Mouse (Mus musculus): Measurements from ENCODE around the gene Ccpg1os. TPM values are rescaled to one million over a fixed set of nuclear protein-coding genes. Genes with fewer than 3 reads are reported as not detected.

Ccpg1os gene
- total RNA-seq, 2 experiments from 2014 or later = 5.1 to 5.2 TPM

Small RNA genes within 50 kb of the gene (microRNA-seq; reads per million reads assigned to microRNA genes)
- 0 reads per million in 2 experiments for gene Gm27353

Other genes starting within 250 kb of the Ccpg1os start
- gene Prtg, start 178.5 kb downstream of the Ccpg1os start, total RNA-seq (2021) = under 1 TPM; 0.49 to 0.95 TPM
- gene Pygo1, start 59.7 kb downstream of the Ccpg1os start, total RNA-seq (2021) = 1 to 10 TPM; 5.0 to 5.3 TPM
- gene Dyx1c1, start 26.6 kb downstream of the Ccpg1os start, total RNA-seq (2021) = under 1 TPM; 0.47 to 0.59 TPM
- gene Gm44503, start 26.5 kb downstream of the Ccpg1os start, total RNA-seq (2021) = not detected
- gene Ccpg1, start within 50 bp of the Ccpg1os start, total RNA-seq (2021) = 10 to 100 TPM; 30.0 to 36.4 TPM
- gene Pigb, start 55.0 kb upstream of the Ccpg1os start, total RNA-seq (2021) = 1 to 10 TPM; 4.4 to 5.3 TPM
- gene Rab27a, start 59.5 kb upstream of the Ccpg1os start, total RNA-seq (2021) = 1 to 10 TPM; 2.1 to 2.9 TPM
- gene Khdc3, start 116.5 kb upstream of the Ccpg1os start, total RNA-seq (2021) = not detected
- gene Gm20509, start 117.1 kb upstream of the Ccpg1os start, total RNA-seq (2021) = not detected
- gene Rsl24d1, start 128.0 kb upstream of the Ccpg1os start, total RNA-seq (2021) = 10 to 100 TPM; 42.0 to 43.2 TPM